Mouse (Mus musculus) liver, embryonic 14.5 days (tissue): Measurements from ENCODE around the gene Plekhg3. TPM values are rescaled to one million over a fixed set of nuclear protein-coding genes. Genes with fewer than 3 reads are reported as not detected.

Source experiments
- ATAC-seq: fragments of 200-750 bp; cut with Nextera tagmentation; 2 replicates; pipeline ENCODE4 v1.8.0; 2017; ENCODE audit warnings: moderate number of reproducible peaks, mild to moderate bottlenecking, moderate library complexity; ENCODE audit not compliant: insufficient read depth
- DNase-seq, 3 experiments: peaks; one replicate each; pipeline ENCODE4 v3.0.0-alpha.2; 2012 to 2013; ENCODE audit warnings: low read depth in 3 of 3, low spot score in 3 of 3
- H3K27ac ChIP-seq: fragments of 300-500 bp; sonication (generic); 2 replicates; pipeline ENCODE4 v1.5.1; 2014; ENCODE audit warnings: moderate library complexity, mild to moderate bottlenecking, control low read depth, inconsistent platforms
- H3K27me3 ChIP-seq: fragments of 300-500 bp; sonication (generic); 2 replicates; pipeline ENCODE4 v1.6.1; 2014; ENCODE audit warnings: mild to moderate bottlenecking, low read length, moderate library complexity; ENCODE audit not compliant: control insufficient read depth, insufficient read depth
- H3K36me3 ChIP-seq: fragments of 300-500 bp; sonication (generic); replicated peaks from 2 replicates; pipeline ENCODE4 v1.6.1; 2014; ENCODE audit warnings: low read depth; ENCODE audit not compliant: control insufficient read depth, insufficient read depth
- H3K4me1 ChIP-seq, 2 experiments: fragments of 200-500 bp in 1 of 2; fragments of 300-500 bp in 1 of 2; sonication (generic) in 1 of 2; replicated peaks; 2 replicates each; pipeline ENCODE4 v1.6.1; 2012 to 2014; ENCODE audit warnings: antibody characterized with exemption in 1 of 2, inconsistent platforms in 1 of 2, low read length in 1 of 2; ENCODE audit not compliant: control insufficient read depth in 2 of 2, insufficient read depth in 2 of 2
- H3K4me2 ChIP-seq: fragments of 300-500 bp; sonication (generic); 2 replicates; pipeline ENCODE4 v1.6.1; 2014; ENCODE audit warnings: low read depth, mild to moderate bottlenecking, control low read depth, moderate library complexity
- H3K4me3 ChIP-seq, 2 experiments: fragments of 200-500 bp in 1 of 2; fragments of 300-500 bp in 1 of 2; sonication (generic) in 1 of 2; 2 replicates each; pipeline ENCODE4 v1.5.1; 2012 to 2014; ENCODE audit warnings: low read depth in 2 of 2, low read length in 2 of 2, mild to moderate bottlenecking in 2 of 2, control low read depth in 1 of 2, inconsistent platforms in 1 of 2, moderate library complexity in 1 of 2; ENCODE audit not compliant: insufficient read depth in 1 of 2
- H3K9ac ChIP-seq: fragments of 300-500 bp; sonication (generic); replicated peaks from 2 replicates; pipeline ENCODE4 v1.6.1; 2014; ENCODE audit warnings: mild to moderate bottlenecking, control low read depth, moderate library complexity
- H3K9me3 ChIP-seq: fragments of 300-500 bp; sonication (generic); 2 replicates; pipeline ENCODE4 v1.6.1; 2016; ENCODE audit warnings: low read length, mixed read lengths; ENCODE audit not compliant: control insufficient read depth
- CTCF ChIP-seq: IDR thresholded peaks from 2 replicates; pipeline ENCODE4 v1.5.1; 2016; ENCODE audit warnings: antibody characterized with exemption, low read depth, control low read depth
- EP300 ChIP-seq: IDR thresholded peaks from 2 replicates; pipeline ENCODE4 v1.6.1; 2016; ENCODE audit warnings: antibody characterized with exemption, low read depth
- WGBS: fragments of 180-500 bp; shearing (Covaris S2); extraction: QIAGEN DNeasy Blood & Tissue Kit; methylation state at CpG from one replicate; pipeline ENCODE4 v1.1.7; 2014; ENCODE audit not compliant: insufficient replicate concordance; 5-methylcytosine and 5-hydroxymethylcytosine counted together
- polyA plus RNA-seq, 2 experiments: library from polyadenylated mRNA; depleted of rRNA in 1 of 2; stranded (reverse) in 1 of 2; unstranded in 1 of 2; fragments of >200 nt; fragmentation: Nextera tagmentation in 1 of 2; extraction: Ambion mirVana in 1 of 2; gene quantifications; 2 replicates each; pipeline versions ENCODE4 v1.2.1 to v1.2.3; 2012 to 2014

The Plekhg3 gene
- polyA plus RNA-seq, 2 experiments: 1.4 to 5.0 TPM

- no peak overlapping the region for H3K4me2 ChIP-seq
- no peak for DNase-seq
- WGBS: 63% methylated on average over 16 of the region's 16 CpGs
Observed at GRCm38 (mm10) chr12:76577858-76578257, 47.2 kb downstream of the Plekhg3 start.

DNA sequence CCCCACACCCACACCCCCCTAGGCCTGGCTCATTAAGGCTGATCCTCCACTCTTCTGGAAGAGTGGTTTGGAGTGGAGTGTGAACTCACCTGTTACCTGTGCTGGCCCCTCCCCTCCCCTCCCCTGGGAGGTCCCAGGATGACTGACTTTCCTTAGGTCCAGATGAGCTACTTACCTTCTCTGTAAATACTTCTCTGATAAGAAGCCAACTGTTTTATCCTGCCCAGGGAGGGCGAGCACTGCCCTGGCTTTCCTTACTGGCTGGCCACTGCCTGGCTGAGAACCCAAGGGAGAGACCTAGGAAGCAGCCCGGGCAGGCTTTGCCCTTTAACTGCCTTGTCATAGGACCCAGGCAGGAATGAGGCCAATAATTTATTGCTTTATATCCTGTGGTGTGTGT lies 47.8 kb downstream of the Plekhg3 start:
- Histone ChIP-seq H3K27me3 (no peaks in the 10 kb centered on the region), H3K27ac (no peak overlapping the region), H3K4me3 (no peak overlapping the region), H3K36me3 (no peaks in the 10 kb centered on the region), H3K4me2 (no peak overlapping the region), H3K9ac (no peak overlapping the region), H3K4me1 (peaks cover 8 to 9% of the 10 kb centered on the region in 2 experiments), H3K9me3 (no peaks in the 10 kb centered on the region)
- DNase-seq (no peak), ATAC-seq (no peak)
- TF ChIP-seq EP300 (no peak), CTCF (no peak)
- WGBS: 48% methylated on average over 2 of the region's 2 CpGs

More at GRCm38 (mm10) chr12:76577858-76578257, 47.2 kb downstream of the Plekhg3 start:
- TF ChIP-seq CTCF: no peak
- TF ChIP-seq EP300: no peak
- H3K36me3 ChIP-seq: no peaks in the 10 kb centered on the region
- H3K9me3 ChIP-seq: no peaks in the 10 kb centered on the region
- no peaks in the 10 kb centered on the region for H3K27me3 ChIP-seq
- H3K4me1 ChIP-seq: peaks cover 8 to 9% of the 10 kb centered on the region in 2 experiments
- no peak overlapping the region for H3K9ac ChIP-seq
- no peak for ATAC-seq
- H3K27ac ChIP-seq: no peak overlapping the region
- H3K4me3 ChIP-seq: no peak overlapping the region

DNA sequence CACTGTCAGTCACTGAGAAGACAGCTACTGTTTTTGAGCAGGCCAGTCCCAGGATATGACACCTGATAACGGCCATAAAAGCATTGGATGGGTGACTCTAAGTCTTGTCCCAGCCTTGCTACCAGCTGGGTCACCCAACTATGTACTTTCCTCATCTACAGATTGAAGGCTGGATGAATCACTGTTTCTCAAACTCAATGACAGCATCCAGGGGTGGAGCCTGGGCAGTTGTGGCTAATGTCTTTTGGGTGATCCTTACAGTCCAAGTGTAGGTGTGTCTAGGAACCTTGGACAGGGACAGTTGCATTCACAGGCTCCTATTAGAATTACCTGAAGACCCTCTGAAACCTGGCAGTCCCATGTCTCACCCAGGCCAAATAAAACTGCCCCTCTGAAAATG lies 49.1 kb downstream of the Plekhg3 start:
- no peaks in the 10 kb centered on the region for H3K27me3 ChIP-seq
- H3K4me2 ChIP-seq: no peak overlapping the region
- TF ChIP-seq EP300 (no peak), CTCF (no peak)
- no peaks in the 10 kb centered on the region for H3K36me3 ChIP-seq
- no peaks in the 10 kb centered on the region for H3K9me3 ChIP-seq
- no peak overlapping the region for H3K27ac ChIP-seq
- ATAC-seq (no peak), DNase-seq (no peak)
- WGBS: 48% methylated on average over 1 of the region's 1 CpGs
- H3K4me1 ChIP-seq: peaks cover 8 to 9% of the 10 kb centered on the region in 2 experiments
- H3K9ac ChIP-seq: no peak overlapping the region
- no peak overlapping the region for H3K4me3 ChIP-seq

GRCm38 (mm10) chr12:76582139-76582538 lies 51.4 kb downstream of the Plekhg3 start:
- Histone ChIP-seq H3K4me2 (no peak overlapping the region), H3K4me1 (no peaks in the 10 kb centered on the region), H3K9ac (no peak overlapping the region), H3K9me3 (no peaks in the 10 kb centered on the region), H3K27ac (no peak overlapping the region), H3K4me3 (no peak overlapping the region), H3K27me3 (no peaks in the 10 kb centered on the region), H3K36me3 (no peaks in the 10 kb centered on the region)
- no peak for ATAC-seq
- WGBS: 71% methylated on average over 3 of the region's 3 CpGs
- no peak for TF ChIP-seq EP300
- TF ChIP-seq CTCF: no peak
- DNase-seq: no peak

DNA sequence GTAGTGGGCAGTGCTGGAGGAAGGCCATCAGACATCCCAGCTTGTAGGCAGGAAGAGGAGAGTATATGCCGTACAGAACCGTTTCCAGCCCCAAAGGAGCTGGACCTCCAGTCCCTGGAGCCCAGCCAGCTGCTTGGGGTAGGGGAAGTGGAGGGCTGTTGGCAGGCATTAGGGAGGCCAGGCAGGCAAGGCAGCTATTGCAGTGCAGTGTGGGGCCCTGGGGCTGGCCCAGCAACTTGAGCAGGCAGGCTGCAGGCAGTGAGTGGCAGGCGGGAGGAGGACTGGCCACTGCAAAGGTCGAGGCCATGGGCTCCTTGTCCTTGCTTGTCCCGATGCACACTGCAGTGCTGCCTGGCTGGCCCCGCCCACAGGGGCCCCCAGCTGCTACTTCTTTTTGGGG lies 52.1 kb downstream of the Plekhg3 start:
- ATAC-seq (no peak), DNase-seq (no peak)
- Histone ChIP-seq H3K27ac (no peak overlapping the region), H3K9ac (no peak overlapping the region), H3K9me3 (no peaks in the 10 kb centered on the region), H3K36me3 (no peaks in the 10 kb centered on the region), H3K4me1 (no peaks in the 10 kb centered on the region), H3K4me3 (no peak overlapping the region), H3K4me2 (no peak overlapping the region), H3K27me3 (no peaks in the 10 kb centered on the region)
- TF ChIP-seq CTCF (no peak), EP300 (no peak)
- WGBS: 23% methylated on average over 6 of the region's 6 CpGs
